Mouse (Mus musculus): ENCODE results near the gene Slc35a1.

The Slc35a1 gene

GRCm38 (mm10) chr4:34719421-34719820 lies 32.2 kb upstream of the Slc35a1 start:
- no peaks in the 10 kb centered on the region for H3K27me3 ChIP-seq (ENCODE audit: insufficient read depth, low read length)
- no peak for TF ChIP-seq POU5F1 (IDR thresholded peaks at IDR 0.05; ENCODE audit: borderline replicate concordance, low read length)
- TF ChIP-seq CTCF (conservative IDR thresholded peaks at IDR 0.05; ENCODE audit: low read length), result no peak
- no peak for TF ChIP-seq NANOG (IDR thresholded peaks at IDR 0.05; ENCODE audit: borderline replicate concordance, low read length)
- H3K36me3 ChIP-seq (ENCODE audit: insufficient read depth, low read length), result no peaks in the 10 kb centered on the region
- H3K9me3 ChIP-seq (ENCODE audit: low read length), result peaks cover 29% of the 10 kb centered on the region
- H3K4me3 ChIP-seq (replicated peaks; ENCODE audit: low read length), result no peak overlapping the region
- H3K4me1 ChIP-seq (replicated peaks; ENCODE audit: low read depth, low read length), result peaks cover 10% of the 10 kb centered on the region

- no peaks in the 10 kb centered on the region for H3K36me3 ChIP-seq (ENCODE audit: insufficient read depth, low read length)
- peaks cover 30% of the 10 kb centered on the region for H3K9me3 ChIP-seq (ENCODE audit: low read length)
- TF ChIP-seq NANOG (IDR thresholded peaks at IDR 0.05; ENCODE audit: borderline replicate concordance, low read length) (no peak), POU5F1 (IDR thresholded peaks at IDR 0.05; ENCODE audit: borderline replicate concordance, low read length) (no peak), CTCF (conservative IDR thresholded peaks at IDR 0.05; ENCODE audit: low read length) (no peak)
- no peak overlapping the region for H3K4me3 ChIP-seq (replicated peaks; ENCODE audit: low read length)
- H3K27me3 ChIP-seq (ENCODE audit: insufficient read depth, low read length), result no peaks in the 10 kb centered on the region
- no peaks in the 10 kb centered on the region for H3K4me1 ChIP-seq (replicated peaks; ENCODE audit: low read depth, low read length)
Measured at GRCm38 (mm10) chr4:34715062-34715461, 27.8 kb upstream of the Slc35a1 start.

DNA sequence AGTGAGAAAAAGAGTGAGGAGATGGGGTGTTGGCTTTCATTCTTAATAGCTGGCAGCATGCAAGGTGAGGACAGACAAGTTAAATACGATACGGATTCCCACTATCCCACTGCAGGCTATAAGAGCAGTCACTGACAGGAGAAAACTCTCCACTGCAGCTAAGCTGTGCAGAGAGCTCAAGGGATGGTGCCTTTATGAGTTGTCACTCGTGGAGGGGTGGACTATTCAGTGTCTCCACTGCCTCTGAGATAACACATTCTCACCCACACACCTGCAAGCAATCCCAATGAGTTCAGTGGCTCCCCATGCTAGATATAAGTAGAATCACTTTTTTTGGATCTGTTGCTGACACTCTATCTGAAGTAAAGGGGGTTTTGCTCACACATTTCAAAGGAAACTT lies 20.9 kb upstream of the Slc35a1 start:
- Histone ChIP-seq H3K27me3 (ENCODE audit: insufficient read depth, low read length) (no peaks in the 10 kb centered on the region; the same call in 1 of the 2 replicates), H3K4me3 (replicated peaks; ENCODE audit: low read length) (no peak overlapping the region), H3K4me1 (replicated peaks; ENCODE audit: low read depth, low read length) (no peaks in the 10 kb centered on the region), H3K9me3 (ENCODE audit: low read length) (peaks cover 5% of the 10 kb centered on the region; the same call in 1 of the 2 replicates), H3K36me3 (ENCODE audit: insufficient read depth, low read length) (no peaks in the 10 kb centered on the region)
- TF ChIP-seq NANOG (IDR thresholded peaks at IDR 0.05; ENCODE audit: borderline replicate concordance, low read length), result no peak
- TF ChIP-seq POU5F1 (IDR thresholded peaks at IDR 0.05; ENCODE audit: borderline replicate concordance, low read length), result no peak
- TF ChIP-seq CTCF (conservative IDR thresholded peaks at IDR 0.05; ENCODE audit: low read length), result no peak

- TF ChIP-seq NANOG (IDR thresholded peaks at IDR 0.05; ENCODE audit: borderline replicate concordance, low read length), result no peak
- no peak for TF ChIP-seq POU5F1 (IDR thresholded peaks at IDR 0.05; ENCODE audit: borderline replicate concordance, low read length)
- TF ChIP-seq CTCF (conservative IDR thresholded peaks at IDR 0.05; ENCODE audit: low read length), result no peak
Measured at GRCm38 (mm10) chr4:34707248-34707647, 20.0 kb upstream of the Slc35a1 start.

DNA sequence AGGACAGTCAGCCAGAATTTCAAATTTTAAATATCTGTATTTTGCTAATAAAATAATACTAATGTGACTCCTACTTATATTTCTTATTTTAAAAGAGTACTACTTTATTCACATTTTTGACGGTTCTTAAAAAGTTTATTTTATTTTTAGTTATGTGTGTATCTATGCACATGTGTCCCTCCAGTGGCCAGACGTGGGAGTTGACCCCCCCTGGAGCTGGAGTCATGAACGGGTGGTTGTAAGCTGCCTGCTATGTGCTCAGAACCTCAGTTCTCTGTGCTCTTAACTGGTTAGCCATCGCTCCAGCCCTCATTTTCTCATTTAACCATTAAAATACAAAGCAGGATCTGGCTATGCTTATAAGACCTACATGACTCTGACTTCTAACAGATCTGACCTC lies 15.8 kb upstream of the Slc35a1 start:
- Histone ChIP-seq H3K9me3 (ENCODE audit: low read length) (no peaks in the 10 kb centered on the region), H3K4me3 (replicated peaks; ENCODE audit: low read length) (no peak overlapping the region), H3K27me3 (ENCODE audit: insufficient read depth, low read length) (no peaks in the 10 kb centered on the region; the same call in 1 of the 2 replicates), H3K4me1 (replicated peaks; ENCODE audit: low read depth, low read length) (no peaks in the 10 kb centered on the region), H3K36me3 (ENCODE audit: insufficient read depth, low read length) (no peaks in the 10 kb centered on the region)
- TF ChIP-seq CTCF (conservative IDR thresholded peaks at IDR 0.05; ENCODE audit: low read length) (no peak), POU5F1 (IDR thresholded peaks at IDR 0.05; ENCODE audit: borderline replicate concordance, low read length) (no peak), NANOG (IDR thresholded peaks at IDR 0.05; ENCODE audit: borderline replicate concordance, low read length) (no peak)

More at GRCm38 (mm10) chr4:34707248-34707647, 20.0 kb upstream of the Slc35a1 start:
- H3K27me3 ChIP-seq (ENCODE audit: insufficient read depth, low read length), result no peaks in the 10 kb centered on the region; the same call in 1 of the 2 replicates
- H3K36me3 ChIP-seq (ENCODE audit: insufficient read depth, low read length), result no peaks in the 10 kb centered on the region
- H3K9me3 ChIP-seq (ENCODE audit: low read length), result peaks cover 5% of the 10 kb centered on the region; the same call in 1 of the 2 replicates
- H3K4me1 ChIP-seq (replicated peaks; ENCODE audit: low read depth, low read length), result no peaks in the 10 kb centered on the region
- H3K4me3 ChIP-seq (replicated peaks; ENCODE audit: low read length), result no peak overlapping the region

- H3K27me3 ChIP-seq (ENCODE audit: insufficient read depth, low read length), result no peaks in the 10 kb centered on the region; the same call in 1 of the 2 replicates
- no peaks in the 10 kb centered on the region for H3K4me1 ChIP-seq (replicated peaks; ENCODE audit: low read depth, low read length)
- H3K4me3 ChIP-seq (replicated peaks; ENCODE audit: low read length), result no peak overlapping the region
- no peaks in the 10 kb centered on the region for H3K9me3 ChIP-seq (ENCODE audit: low read length)
- TF ChIP-seq NANOG (IDR thresholded peaks at IDR 0.05; ENCODE audit: borderline replicate concordance, low read length), result no peak
- TF ChIP-seq CTCF (conservative IDR thresholded peaks at IDR 0.05; ENCODE audit: low read length), result no peak
- no peak for TF ChIP-seq POU5F1 (IDR thresholded peaks at IDR 0.05; ENCODE audit: borderline replicate concordance, low read length)
- H3K36me3 ChIP-seq (ENCODE audit: insufficient read depth, low read length), result no peaks in the 10 kb centered on the region
Measured at GRCm38 (mm10) chr4:34702231-34702630, 15.0 kb upstream of the Slc35a1 start.

DNA sequence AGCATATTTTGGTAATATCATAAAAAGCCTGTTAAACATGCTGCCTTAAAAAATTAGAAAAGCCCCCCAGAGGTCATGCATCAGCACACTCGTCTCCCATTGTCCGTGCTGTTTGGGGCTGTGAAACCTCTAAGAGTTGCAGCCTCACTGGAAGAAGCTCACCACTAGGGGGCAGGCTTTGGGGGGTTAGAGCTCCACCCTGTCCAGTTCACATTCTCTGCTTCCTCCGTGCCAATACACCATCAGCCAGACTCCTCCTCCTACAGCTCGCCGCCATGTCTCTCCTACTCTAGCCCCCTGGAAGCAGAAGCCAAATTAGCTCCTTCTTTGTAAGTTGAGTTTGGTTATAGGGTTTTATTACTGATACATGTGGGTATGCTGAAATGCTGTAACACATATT lies 14.3 kb upstream of the Slc35a1 start:
- no peak overlapping the region for H3K4me3 ChIP-seq (replicated peaks; ENCODE audit: low read length)
- no peaks in the 10 kb centered on the region; the same call in 1 of the 2 replicates for H3K27me3 ChIP-seq (ENCODE audit: insufficient read depth, low read length)
- TF ChIP-seq NANOG (IDR thresholded peaks at IDR 0.05; ENCODE audit: borderline replicate concordance, low read length) (no peak), CTCF (conservative IDR thresholded peaks at IDR 0.05; ENCODE audit: low read length) (peak; percentile 72)
- no peaks in the 10 kb centered on the region for H3K36me3 ChIP-seq (ENCODE audit: insufficient read depth, low read length)
- no peaks in the 10 kb centered on the region for H3K9me3 ChIP-seq (ENCODE audit: low read length)
- no peaks in the 10 kb centered on the region for H3K4me1 ChIP-seq (replicated peaks; ENCODE audit: low read depth, low read length)

- Histone ChIP-seq H3K4me3 (replicated peaks; ENCODE audit: low read length) (no peak overlapping the region), H3K4me1 (replicated peaks; ENCODE audit: low read depth, low read length) (peaks cover 17% of the 10 kb centered on the region), H3K36me3 (ENCODE audit: insufficient read depth, low read length) (peaks cover 1% of the 10 kb centered on the region), H3K27me3 (ENCODE audit: insufficient read depth, low read length) (no peaks in the 10 kb centered on the region), H3K9me3 (ENCODE audit: low read length) (no peaks in the 10 kb centered on the region)
- TF ChIP-seq POU5F1 (IDR thresholded peaks at IDR 0.05; ENCODE audit: borderline replicate concordance, low read length), result no peak
- TF ChIP-seq CTCF (conservative IDR thresholded peaks at IDR 0.05; ENCODE audit: low read length), result no peak
- no peak for TF ChIP-seq NANOG (IDR thresholded peaks at IDR 0.05; ENCODE audit: borderline replicate concordance, low read length)
Measured at GRCm38 (mm10) chr4:34688021-34688420, 783 bp upstream of the Slc35a1 start.

DNA sequence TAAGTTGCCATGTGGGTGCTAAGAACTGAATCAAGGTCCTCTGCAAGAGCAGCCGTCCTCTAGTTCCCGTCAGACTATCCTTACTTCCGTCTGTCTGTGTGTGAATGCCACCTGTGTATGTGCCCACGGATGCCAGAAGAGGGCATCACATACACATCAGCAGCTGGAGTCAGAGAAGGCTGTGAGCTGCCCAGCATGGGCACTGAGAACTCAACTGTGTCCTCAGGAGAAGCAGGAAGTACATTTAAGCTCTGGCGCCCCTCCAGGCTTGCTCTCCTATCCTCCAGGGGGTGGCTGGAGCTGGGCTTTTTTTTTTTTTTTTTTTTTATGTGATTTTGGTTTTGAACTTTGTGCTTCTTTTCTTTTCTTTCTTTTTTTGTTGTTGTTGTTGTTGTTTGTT lies 6.7 kb downstream of the Slc35a1 start:
- Histone ChIP-seq H3K4me3 (replicated peaks; ENCODE audit: low read length) (no peak overlapping the region), H3K27me3 (ENCODE audit: insufficient read depth, low read length) (no peaks in the 10 kb centered on the region), H3K4me1 (replicated peaks; ENCODE audit: low read depth, low read length) (peaks cover 7% of the 10 kb centered on the region), H3K36me3 (ENCODE audit: insufficient read depth, low read length) (peaks cover 15% of the 10 kb centered on the region), H3K9me3 (ENCODE audit: low read length) (no peaks in the 10 kb centered on the region)
- TF ChIP-seq CTCF (conservative IDR thresholded peaks at IDR 0.05; ENCODE audit: low read length) (no peak), NANOG (IDR thresholded peaks at IDR 0.05; ENCODE audit: borderline replicate concordance, low read length) (no peak), POU5F1 (IDR thresholded peaks at IDR 0.05; ENCODE audit: borderline replicate concordance, low read length) (no peak)
